Mouse (Mus musculus) thymus, adult 2 months (tissue): ENCODE data around the gene Cyb561. TPM values are rescaled to one million over a fixed set of nuclear protein-coding genes. Genes with fewer than 3 reads are reported as not detected.

Source experiments
- DNase-seq: peaks from one replicate; pipeline ENCODE4 v3.0.0; 2021
- H3K27ac ChIP-seq: fragments of 200-500 bp; 2 replicates; pipeline ENCODE4 v1.5.1; 2012; ENCODE audit warnings: low read length, control low read depth; ENCODE audit not compliant: control insufficient read depth, insufficient read depth
- H3K27me3 ChIP-seq: fragments of 200-500 bp; 2 replicates; pipeline ENCODE4 v1.6.1; 2012; ENCODE audit warnings: mild to moderate bottlenecking, low read length, moderate library complexity, mixed read lengths; ENCODE audit not compliant: control insufficient read depth, insufficient read depth
- H3K36me3 ChIP-seq: fragments of 200-500 bp; 2 replicates; pipeline ENCODE4 v1.6.1; 2012; ENCODE audit warnings: mild to moderate bottlenecking, low read length, moderate library complexity; ENCODE audit not compliant: control insufficient read depth, insufficient read depth
- H3K4me1 ChIP-seq: fragments of 200-500 bp; replicated peaks from 2 replicates; pipeline ENCODE4 v1.6.1; 2012; ENCODE audit warnings: low read length; ENCODE audit not compliant: control insufficient read depth, insufficient read depth
- H3K4me3 ChIP-seq: fragments of 200-500 bp; 2 replicates; pipeline ENCODE4 v1.5.1; 2012; ENCODE audit warnings: mild to moderate bottlenecking, low read length, control low read depth, moderate library complexity; ENCODE audit not compliant: control insufficient read depth, insufficient read depth
- CTCF ChIP-seq: fragments of 200-500 bp; IDR thresholded peaks from 2 replicates; pipeline ENCODE4 v1.5.1; 2012; ENCODE audit warnings: mild to moderate bottlenecking, control low read depth, low read length, moderate library complexity, borderline replicate concordance; ENCODE audit not compliant: control insufficient read depth, poor library complexity, insufficient read depth; ENCODE audit errors: extremely low read depth
- POLR2A ChIP-seq: fragments of 200-500 bp; IDR thresholded peaks from 2 replicates; pipeline ENCODE4 v1.6.1; 2012; ENCODE audit warnings: mild to moderate bottlenecking, low read length, control low read depth, moderate library complexity; ENCODE audit not compliant: control insufficient read depth, poor library complexity, insufficient read depth; ENCODE audit errors: extremely low read depth
- WGBS: fragments of 180-500 bp; shearing (Covaris S2); methylation state at CpG from one replicate; pipeline ENCODE4 v1.1.7; 2018; 5-methylcytosine and 5-hydroxymethylcytosine counted together
- polyA plus RNA-seq: library from polyadenylated mRNA; depleted of rRNA; stranded (reverse); fragments of >200 nt; gene quantifications from 2 replicates; pipeline ENCODE4 v1.2.3, GENCODE M21; 2012

Gene Cyb561
- polyA plus RNA-seq, 1 experiment: 9.4 TPM

GRCm38 (mm10) chr11:105957501-105957900, 4.4 kb upstream of the Cyb561 start:
- TF ChIP-seq POLR2A: no peak
- no peak for TF ChIP-seq CTCF
- WGBS: 83% methylated on average over 6 of the region's 6 CpGs
- Histone ChIP-seq H3K4me1 (no peaks in the 10 kb centered on the region; the same call in 1 of the 2 replicates), H3K4me3 (no peak overlapping the region), H3K36me3 (no peaks in the 10 kb centered on the region), H3K27me3 (no peaks in the 10 kb centered on the region), H3K27ac (no peak overlapping the region)
- no peak for DNase-seq

DNA sequence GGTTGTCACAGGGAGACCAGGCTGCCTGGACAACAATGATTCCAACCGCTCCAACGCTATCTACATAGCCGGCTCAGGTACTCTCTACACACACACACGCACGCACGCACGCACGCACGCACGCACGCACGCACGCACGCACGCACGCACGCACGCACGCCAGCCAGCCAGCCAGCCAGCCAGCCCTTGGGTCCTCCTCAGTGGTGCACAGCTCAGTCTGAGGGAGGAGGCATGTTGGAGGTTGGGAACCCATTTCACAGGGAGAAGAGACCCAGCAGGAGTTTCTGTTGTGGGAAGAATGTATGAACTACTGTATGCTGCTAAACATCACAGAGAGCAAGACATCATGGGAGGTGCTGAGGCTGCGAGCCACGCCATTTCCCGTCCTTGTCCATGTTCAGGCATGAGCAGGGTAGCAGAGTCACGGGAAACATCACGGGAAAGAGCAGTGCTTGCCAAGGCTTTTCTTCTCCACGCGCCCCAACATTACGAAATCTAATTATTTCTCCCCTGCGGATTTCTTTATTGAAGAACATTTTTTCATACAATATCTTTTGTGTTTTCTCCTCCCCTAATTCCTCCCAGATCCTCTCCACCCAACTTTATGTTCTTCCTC, 2.8 kb upstream of the Cyb561 start:
- H3K4me1 ChIP-seq: no peaks in the 10 kb centered on the region; the same call in 1 of the 2 replicates
- TF ChIP-seq CTCF (no peak), POLR2A (no peak)
- WGBS: 94% methylated on average over 28 of the region's 28 CpGs
- no peak overlapping the region for H3K27ac ChIP-seq
- no peak overlapping the region for H3K4me3 ChIP-seq
- DNase-seq: no peak
- no peaks in the 10 kb centered on the region for H3K27me3 ChIP-seq
- no peaks in the 10 kb centered on the region for H3K36me3 ChIP-seq

GRCm38 (mm10) chr11:105953402-105953801, 266 bp upstream of the Cyb561 start:
- no peaks in the 10 kb centered on the region for H3K27me3 ChIP-seq
- H3K4me3 ChIP-seq: no peak overlapping the region
- WGBS: 88% methylated on average over 6 of the region's 6 CpGs
- no peaks in the 10 kb centered on the region for H3K36me3 ChIP-seq
- H3K27ac ChIP-seq: no peak overlapping the region
- no peaks in the 10 kb centered on the region for H3K4me1 ChIP-seq
- TF ChIP-seq POLR2A: no peak
- TF ChIP-seq CTCF: no peak
- no peak for DNase-seq

- Histone ChIP-seq H3K27me3 (no peaks in the 10 kb centered on the region), H3K4me1 (peaks cover 5% of the 10 kb centered on the region), H3K27ac (no peak overlapping the region), H3K36me3 (no peaks in the 10 kb centered on the region), H3K4me3 (no peak overlapping the region)
- TF ChIP-seq CTCF: no peak
- no peak for TF ChIP-seq POLR2A
- no peak for DNase-seq
- 91% methylated on average over 9 of the region's 9 CpGs for WGBS
Observed at GRCm38 (mm10) chr11:105952111-105952510, 1.0 kb downstream of the Cyb561 start.

- no peak overlapping the region for H3K4me3 ChIP-seq
- H3K27ac ChIP-seq: no peak overlapping the region
- WGBS: 88% methylated on average over 3 of the region's 3 CpGs
- peaks cover 10% of the 10 kb centered on the region for H3K4me1 ChIP-seq
- no peaks in the 10 kb centered on the region for H3K36me3 ChIP-seq
- TF ChIP-seq POLR2A (no peak), CTCF (no peak)
- no peaks in the 10 kb centered on the region for H3K27me3 ChIP-seq
- DNase-seq: no peak
Observed at GRCm38 (mm10) chr11:105951601-105952044, 1.5 kb downstream of the Cyb561 start.

GRCm38 (mm10) chr11:105950519-105950918, 2.6 kb downstream of the Cyb561 start:
- Histone ChIP-seq H3K4me1 (peaks cover 15% of the 10 kb centered on the region), H3K27me3 (no peaks in the 10 kb centered on the region)
- 91% methylated on average over 4 of the region's 4 CpGs for WGBS

GRCm38 (mm10) chr11:105948255-105948654, 4.9 kb downstream of the Cyb561 start:
- peaks cover 20% of the 10 kb centered on the region for H3K4me1 ChIP-seq
- TF ChIP-seq POLR2A: no peak
- TF ChIP-seq CTCF: no peak
- H3K27me3 ChIP-seq: no peaks in the 10 kb centered on the region
- no peak for DNase-seq
- WGBS: 27% methylated on average over 2 of the region's 2 CpGs
- no peaks in the 10 kb centered on the region for H3K36me3 ChIP-seq
- no peak overlapping the region for H3K4me3 ChIP-seq
- H3K27ac ChIP-seq: no peak overlapping the region

More at GRCm38 (mm10) chr11:105950519-105950918, 2.6 kb downstream of the Cyb561 start:
- no peak for DNase-seq
- Histone ChIP-seq H3K4me3 (no peak overlapping the region), H3K36me3 (no peaks in the 10 kb centered on the region), H3K27ac (no peak overlapping the region)
- TF ChIP-seq CTCF: no peak
- no peak for TF ChIP-seq POLR2A
